Mouse (Mus musculus) heart, adult 2 months (tissue): ENCODE results near the gene Vmn1r46. TPM values are rescaled to one million over a fixed set of nuclear protein-coding genes. Genes with fewer than 3 reads are reported as not detected.
"Not testable (repeated sequence)": the region's sequence is repeated elsewhere in the genome, so short reads cannot be mapped to it uniquely, and the experiment has no call there.

Source experiments
- DNase-seq, 2 experiments: peaks; one replicate each; pipeline ENCODE4 v3.0.0; 2021
- H3K27ac ChIP-seq: fragments of 200-600 bp; 2 replicates; pipeline ENCODE4 v1.8.1; 2022
- H3K27me3 ChIP-seq: fragments of 200-500 bp; 2 replicates; pipeline ENCODE4 v1.6.1; 2012; ENCODE audit warnings: mild to moderate bottlenecking, low read length, inconsistent platforms, mixed read lengths; ENCODE audit not compliant: control insufficient read depth, insufficient read depth
- H3K36me3 ChIP-seq: fragments of 200-500 bp; 2 replicates; pipeline ENCODE4 v1.6.1; 2012; ENCODE audit warnings: low read length, inconsistent platforms; ENCODE audit not compliant: control insufficient read depth, insufficient read depth
- H3K4me1 ChIP-seq: fragments of 200-500 bp; 2 replicates; pipeline ENCODE4 v1.6.1; 2011; ENCODE audit warnings: low read length; ENCODE audit not compliant: control insufficient read depth, insufficient read depth
- H3K4me3 ChIP-seq: fragments of 200-600 bp; 2 replicates; pipeline ENCODE4 v1.8.1; 2022
- H3K79me2 ChIP-seq: fragments of 200-500 bp; replicated peaks from 2 replicates; pipeline ENCODE4 v1.6.1; 2012; ENCODE audit warnings: mild to moderate bottlenecking, inconsistent platforms, low read length, moderate library complexity, mixed read lengths; ENCODE audit not compliant: control insufficient read depth, insufficient read depth
- H3K9ac ChIP-seq: fragments of 200-500 bp; 2 replicates; pipeline ENCODE4 v1.6.1; 2012; ENCODE audit warnings: low read depth, mild to moderate bottlenecking, control low read depth, inconsistent platforms, low read length, mixed read lengths
- CTCF ChIP-seq: fragments of 200-600 bp; IDR thresholded peaks from 2 replicates; pipeline ENCODE4 v1.8.1; 2022; ENCODE audit warnings: antibody characterized with exemption, mild to moderate bottlenecking, moderate library complexity
- EP300 ChIP-seq: fragments of 200-500 bp; IDR thresholded peaks from 2 replicates; pipeline ENCODE4 v1.6.1; 2011; ENCODE audit warnings: low read depth, low read length, control low read depth; ENCODE audit not compliant: insufficient read depth
- POLR2A ChIP-seq: fragments of 200-500 bp; IDR thresholded peaks from 2 replicates; pipeline ENCODE4 v1.6.1; 2011; ENCODE audit warnings: mild to moderate bottlenecking, low read depth, low read length, control low read depth; ENCODE audit not compliant: insufficient read depth
- WGBS: fragments of 180-500 bp; shearing (Covaris S2); methylation state at CpG from one replicate; pipeline ENCODE4 v1.1.7; 2018; 5-methylcytosine and 5-hydroxymethylcytosine counted together
- intact Hi-C: fragments of 180-260 bp; cut with DNase I; formaldehyde crosslinking; loops from one replicate; pipeline ENCODE4 v1.15.1; 2025
- long read RNA-seq: library from polyadenylated mRNA; stranded (forward); transcript quantifications from one replicate; pipeline ENCODE4 v2.0.0, GENCODE M21; 2021
- polyA plus RNA-seq: library from polyadenylated mRNA; depleted of rRNA; stranded (reverse); fragments of >200 nt; gene quantifications from 2 replicates; pipeline ENCODE4 v1.2.3, GENCODE M21; 2012; rRNA removed
- total RNA-seq, 2 experiments: library from RNA; stranded (reverse); gene quantifications; 2 replicates each; pipeline ENCODE4 v1.2.3; 2021

The Vmn1r46 gene
- total RNA-seq = not detected
- polyA plus RNA-seq = not detected in 2 replicates
- long read RNA-seq = 0 reads

DNA sequence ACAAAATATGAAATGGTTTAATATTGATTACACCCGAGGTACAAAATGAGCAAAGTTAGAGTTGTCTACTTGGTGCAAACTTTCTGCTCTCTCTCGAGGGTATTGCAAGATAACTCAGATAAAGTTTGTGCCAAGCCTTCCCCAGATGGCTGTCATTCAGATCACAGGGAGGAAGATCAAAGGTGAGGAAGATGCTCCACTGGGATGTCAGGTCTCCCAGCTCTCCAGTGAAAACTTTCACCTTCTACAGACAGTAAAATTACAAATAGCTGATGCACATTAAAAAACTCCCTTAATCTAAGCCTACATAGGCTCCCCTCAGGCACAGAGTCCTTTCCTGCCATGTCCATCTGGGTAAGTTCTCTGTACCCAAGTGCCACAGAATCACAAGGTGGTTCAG lies at the start of gene Vmn1r46:
Vmn1r46 (plus strand) TSS at position 301 of the 400 bp plus-strand sequence.
- Histone ChIP-seq H3K27me3 (no peaks in the 10 kb centered on the region; the same call in 1 of the 2 replicates), H3K9ac (no peak within 1 kb of the TSS), H3K79me2 (no peaks in the 10 kb centered on the region), H3K27ac (no peak within 1 kb of the TSS), H3K4me3 (no peak within 1 kb of the TSS), H3K36me3 (no peaks in the 10 kb centered on the region), H3K4me1 (no peaks in the 10 kb centered on the region)
- TF ChIP-seq POLR2A = no peak
- TF ChIP-seq CTCF = no peak
- TF ChIP-seq EP300 = no peak
- intact Hi-C loops = no loop called here
- no peak for DNase-seq
- WGBS = 42% methylated on average over 2 of the region's 2 CpGs

DNA sequence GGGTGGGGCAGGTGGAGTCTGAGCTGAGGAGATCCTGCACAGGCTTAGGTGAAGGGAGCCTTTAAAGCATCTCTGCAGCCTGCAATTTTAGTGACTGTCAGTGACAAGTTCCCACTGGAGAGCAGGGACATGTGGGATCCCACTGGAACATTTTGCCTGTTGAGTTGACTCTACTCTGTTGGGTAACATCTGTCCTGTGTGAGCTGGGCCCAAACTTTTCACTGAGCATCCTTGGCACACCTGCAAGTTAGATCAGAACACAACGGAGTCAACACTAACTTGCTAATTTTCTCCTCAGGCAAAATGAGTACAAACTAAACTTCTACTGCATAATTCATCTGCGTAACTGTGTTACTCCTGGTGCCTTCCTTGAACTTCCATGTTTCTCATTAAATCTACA lies 28.6 kb upstream of the Vmn1r46 start, which contains the start of gene Vmn1r45:
Vmn1r45 (minus strand) TSS at position 101 of the 400 bp plus-strand sequence.
- WGBS = 85% methylated on average over 2 of the region's 2 CpGs
- H3K36me3 ChIP-seq, H3K4me1 ChIP-seq, H3K79me2 ChIP-seq, intact Hi-C loops, H3K27me3 ChIP-seq, H3K9ac ChIP-seq, DNase-seq, H3K27ac ChIP-seq, H3K4me3 ChIP-seq: not testable (repeated sequence)

DNA sequence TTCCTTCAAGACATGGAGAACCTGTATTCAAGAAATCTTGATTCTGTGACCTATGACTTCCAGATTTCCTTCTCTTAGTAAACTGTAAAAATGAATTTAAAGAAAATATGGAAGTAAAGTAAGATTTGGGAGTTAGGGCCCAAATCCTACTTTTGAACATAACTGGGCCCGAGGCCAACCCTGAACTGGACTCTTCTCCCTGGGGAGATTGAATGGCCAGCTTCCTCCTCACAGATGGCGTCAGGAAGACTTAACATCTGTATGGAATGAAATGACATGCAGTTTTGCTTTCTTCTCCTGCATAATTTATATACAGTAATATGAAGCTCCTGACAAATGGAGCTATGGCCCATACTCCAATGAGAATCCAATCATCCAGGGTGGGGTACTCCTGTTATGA lies 28.2 kb upstream of the Vmn1r46 start:
- H3K4me1 ChIP-seq = no peaks in the 10 kb centered on the region
- no peak for DNase-seq
- intact Hi-C loops = no loop called here
- WGBS = 68% methylated on average over 2 of the region's 2 CpGs
- H3K27ac ChIP-seq = no peak overlapping the region
- H3K27me3 ChIP-seq = no peaks in the 10 kb centered on the region
- H3K4me3 ChIP-seq = no peak overlapping the region
- no peaks in the 10 kb centered on the region for H3K36me3 ChIP-seq
- TF ChIP-seq EP300 (no peak), POLR2A (no peak), CTCF (no peak)
- H3K79me2 ChIP-seq = no peaks in the 10 kb centered on the region
- H3K9ac ChIP-seq = no peak overlapping the region

- Histone ChIP-seq H3K4me1 (no peaks in the 10 kb centered on the region), H3K27ac (no peak overlapping the region), H3K9ac (no peak overlapping the region), H3K27me3 (no peaks in the 10 kb centered on the region), H3K36me3 (no peaks in the 10 kb centered on the region), H3K4me3 (no peak overlapping the region), H3K79me2 (no peaks in the 10 kb centered on the region)
- 47% methylated on average over 2 of the region's 2 CpGs for WGBS
- intact Hi-C loops = no loop called here
- TF ChIP-seq CTCF (no peak), POLR2A (no peak), EP300 (no peak)
- DNase-seq = no peak
These were observed 15.6 kb upstream of the Vmn1r46 start for GRCm38 (mm10) chr6:89953556-89953955.

DNA sequence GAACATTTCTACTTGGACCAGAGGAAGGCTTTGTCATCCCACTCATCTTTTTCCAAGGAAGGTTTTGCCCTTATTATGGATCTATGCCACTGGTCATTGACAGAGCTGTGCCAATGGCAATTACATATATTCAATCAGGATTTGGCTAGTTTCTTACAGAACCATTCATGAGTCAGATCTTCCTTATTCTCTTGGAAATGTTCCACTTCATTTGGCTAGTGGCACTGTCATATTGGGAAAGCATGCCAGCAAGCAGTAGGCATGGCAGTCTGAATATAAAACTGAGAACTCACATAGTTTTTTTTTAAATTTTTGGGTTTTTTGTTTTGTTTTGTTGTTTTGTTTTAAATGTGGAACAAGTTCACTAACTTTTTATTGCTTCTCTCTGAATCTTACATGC lies 2.8 kb upstream of the Vmn1r46 start:
- DNase-seq = no peak
- Histone ChIP-seq H3K9ac (no peak overlapping the region), H3K4me1 (no peaks in the 10 kb centered on the region), H3K27ac (no peak overlapping the region), H3K36me3 (no peaks in the 10 kb centered on the region), H3K4me3 (no peak overlapping the region), H3K79me2 (no peaks in the 10 kb centered on the region), H3K27me3 (no peaks in the 10 kb centered on the region)
- intact Hi-C loops = no loop called here
- TF ChIP-seq CTCF = no peak
- TF ChIP-seq POLR2A = no peak
- TF ChIP-seq EP300 = no peak

DNA sequence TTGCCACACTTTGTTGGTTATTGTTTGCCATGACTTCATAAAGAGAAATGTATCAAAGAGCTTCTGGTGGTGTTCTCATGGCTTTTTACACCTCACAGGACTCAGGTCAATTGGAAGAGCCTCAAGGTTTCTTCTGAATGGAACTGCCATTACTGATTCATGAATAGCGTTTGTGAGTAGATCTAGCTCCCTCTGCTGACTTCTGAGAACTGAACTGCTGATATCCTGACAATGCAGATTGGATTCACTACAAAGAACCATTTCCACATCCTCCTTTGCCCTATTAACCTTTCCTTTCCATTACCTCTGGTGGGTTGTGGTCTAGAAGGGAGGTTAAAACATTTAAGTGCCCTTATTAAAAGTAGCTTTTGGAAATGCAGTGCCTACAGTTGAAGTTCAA lies 16.9 kb downstream of the Vmn1r46 start:
- no peak overlapping the region for H3K27ac ChIP-seq
- no peaks in the 10 kb centered on the region for H3K27me3 ChIP-seq
- no peak overlapping the region for H3K9ac ChIP-seq
- intact Hi-C loops = loop anchor here (10.0 kb wide), 1 partner anchor 301 kb away; no protein-coding TSS in a partner anchor
- H3K36me3 ChIP-seq = no peaks in the 10 kb centered on the region
- H3K4me3 ChIP-seq = no peak overlapping the region
- H3K4me1 ChIP-seq = no peaks in the 10 kb centered on the region
- H3K79me2 ChIP-seq = no peaks in the 10 kb centered on the region
- TF ChIP-seq EP300 (no peak), CTCF (peak; percentile 50)
- DNase-seq = no peak
- 6% methylated on average over 1 of the region's 1 CpGs for whole genome bisulfite sequencing

GRCm38 (mm10) chr6:90015847-90016246 lies 46.7 kb downstream of the Vmn1r46 start, which contains the start of gene Vmn1r47:
Gene Vmn1r47, plus strand, starts transcription at chr6:90016147.
- H3K27me3 ChIP-seq, H3K4me1 ChIP-seq, H3K27ac ChIP-seq, H3K4me3 ChIP-seq, H3K79me2 ChIP-seq, H3K9ac ChIP-seq, DNase-seq, H3K36me3 ChIP-seq, intact Hi-C loops: not testable (repeated sequence)
- 87% methylated on average over 1 of the region's 1 CpGs for WGBS

Other genes starting within 250 kb of the Vmn1r46 start
- not detected for gene Vmn1r41, start 228.5 kb upstream of the Vmn1r46 start, total RNA-seq
- not detected in 2 replicates for gene Vmn1r41, start 228.5 kb upstream of the Vmn1r46 start, polyA plus RNA-seq
- under 1 TPM; 0.11 to 0.16 TPM for gene Vmn1r42, start 92.9 kb upstream of the Vmn1r46 start, total RNA-seq
- not detected in 2 replicates for gene Vmn1r42, start 92.9 kb upstream of the Vmn1r46 start, polyA plus RNA-seq
- gene Vmn1r43, start 92.9 kb upstream of the Vmn1r46 start, total RNA-seq = under 1 TPM in 1 of 2 experiments, not detected in 1; 0.02 TPM
- gene Vmn1r43, start 92.9 kb upstream of the Vmn1r46 start, polyA plus RNA-seq = 0.02 TPM in 1 of 2 replicates, not detected in the other
- gene Vmn1r44, start 85.7 kb upstream of the Vmn1r46 start, total RNA-seq = not detected
- not detected in 2 replicates for gene Vmn1r44, start 85.7 kb upstream of the Vmn1r46 start, polyA plus RNA-seq
- gene Vmn1r45, start 28.7 kb upstream of the Vmn1r46 start, total RNA-seq = not detected
- not detected in 2 replicates for gene Vmn1r45, start 28.7 kb upstream of the Vmn1r46 start, polyA plus RNA-seq
- gene Vmn1r47, start 46.8 kb downstream of the Vmn1r46 start, total RNA-seq = not detected
- gene Vmn1r47, start 46.8 kb downstream of the Vmn1r46 start, polyA plus RNA-seq = not detected in 2 replicates
- not detected for gene Vmn1r48, start 67.5 kb downstream of the Vmn1r46 start, total RNA-seq
- gene Vmn1r48, start 67.5 kb downstream of the Vmn1r46 start, polyA plus RNA-seq = not detected in 2 replicates
- not detected for gene Vmn1r49, start 109.2 kb downstream of the Vmn1r46 start, total RNA-seq
- not detected in 2 replicates for gene Vmn1r49, start 109.2 kb downstream of the Vmn1r46 start, polyA plus RNA-seq
- gene Vmn1r50, start 132.1 kb downstream of the Vmn1r46 start, total RNA-seq = not detected
- not detected in 2 replicates for gene Vmn1r50, start 132.1 kb downstream of the Vmn1r46 start, polyA plus RNA-seq
- not detected for gene Vmn1r51, start 153.3 kb downstream of the Vmn1r46 start, total RNA-seq
- gene Vmn1r51, start 153.3 kb downstream of the Vmn1r46 start, polyA plus RNA-seq = not detected in 2 replicates
- gene Vmn1r52, start 205.5 kb downstream of the Vmn1r46 start, total RNA-seq = not detected
- gene Vmn1r52, start 205.5 kb downstream of the Vmn1r46 start, polyA plus RNA-seq = not detected in 2 replicates
- gene V1ra8, start 233.5 kb downstream of the Vmn1r46 start, total RNA-seq = not detected
- gene V1ra8, start 233.5 kb downstream of the Vmn1r46 start, polyA plus RNA-seq = not detected in 2 replicates